Mouse (Mus musculus) right cerebral cortex, adult 2 months (tissue): Measurements from ENCODE around the gene Gm14391.
"Not testable (repeated sequence)": the region's sequence is repeated elsewhere in the genome, so short reads cannot be mapped to it uniquely, and the experiment has no call there.

Experiments used
- DNase-seq, 2 experiments: peaks; one replicate each; pipeline ENCODE4 v3.0.0; 2021 to 2022; ENCODE audit warnings: low spot score in 2 of 2

Gm14391 gene

DNA sequence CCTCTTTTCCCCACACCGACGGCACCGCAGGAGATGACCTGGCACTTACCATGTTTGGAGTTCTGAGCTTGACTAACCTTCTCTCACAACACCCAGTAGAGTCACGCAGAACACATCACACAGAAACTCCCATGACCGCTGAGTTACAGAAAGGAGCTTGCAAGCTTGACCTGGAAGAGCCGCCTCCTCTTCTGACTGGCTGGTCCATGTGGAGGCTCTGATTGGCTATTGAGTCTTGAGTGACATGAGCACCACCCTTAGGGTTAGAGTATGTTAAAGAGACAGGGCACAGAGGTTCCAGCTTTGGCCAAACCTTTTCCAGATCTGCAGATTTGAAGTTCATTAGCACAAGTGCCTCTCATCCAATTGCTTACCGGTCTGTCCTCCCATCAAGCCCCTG, at the start of gene Gm14391:
Gm14391 (minus strand) TSS at position 186 of the 400 bp plus-strand sequence.
- not testable (repeated sequence) for DNase-seq

DNA sequence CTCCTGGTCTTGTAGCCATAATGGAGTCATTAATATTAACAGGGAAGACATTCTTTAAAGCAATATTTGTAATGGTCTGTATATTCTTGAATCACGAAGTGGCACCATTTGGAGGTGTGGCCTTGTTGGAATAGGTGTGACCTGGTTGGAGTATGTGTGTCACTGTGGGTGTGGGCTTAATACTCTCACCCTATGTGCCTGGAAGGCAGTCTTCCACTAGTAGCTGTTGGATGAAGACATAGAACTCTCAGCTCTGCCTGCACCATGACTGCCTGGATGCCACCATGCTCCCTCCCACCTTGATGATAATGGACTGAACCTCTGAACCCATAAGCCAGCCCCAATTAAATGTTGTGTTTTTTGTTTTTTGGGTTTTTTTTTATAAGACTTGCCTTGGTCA, 27.7 kb downstream of the Gm14391 start:
- DNase-seq: not testable (repeated sequence)

DNA sequence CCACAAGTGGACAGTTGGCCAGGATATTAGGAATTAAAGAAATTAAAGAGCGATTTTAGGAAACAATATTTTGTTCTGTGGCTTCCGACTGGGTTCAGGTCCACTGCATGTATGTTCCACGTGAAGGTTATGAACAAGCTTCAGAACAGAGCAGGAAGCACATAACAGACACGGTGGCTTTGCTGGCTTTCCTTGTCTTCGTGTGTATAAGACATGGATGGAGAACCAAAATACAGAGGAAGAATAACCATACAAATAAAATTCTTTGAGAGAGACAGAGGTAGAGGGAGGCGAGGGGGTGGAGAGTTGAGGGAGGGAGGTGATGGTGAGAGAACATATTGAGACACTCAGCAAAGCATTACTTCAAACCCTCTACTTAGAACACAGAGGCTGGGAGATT, 30.4 kb downstream of the Gm14391 start:
- DNase-seq: no peak

DNA sequence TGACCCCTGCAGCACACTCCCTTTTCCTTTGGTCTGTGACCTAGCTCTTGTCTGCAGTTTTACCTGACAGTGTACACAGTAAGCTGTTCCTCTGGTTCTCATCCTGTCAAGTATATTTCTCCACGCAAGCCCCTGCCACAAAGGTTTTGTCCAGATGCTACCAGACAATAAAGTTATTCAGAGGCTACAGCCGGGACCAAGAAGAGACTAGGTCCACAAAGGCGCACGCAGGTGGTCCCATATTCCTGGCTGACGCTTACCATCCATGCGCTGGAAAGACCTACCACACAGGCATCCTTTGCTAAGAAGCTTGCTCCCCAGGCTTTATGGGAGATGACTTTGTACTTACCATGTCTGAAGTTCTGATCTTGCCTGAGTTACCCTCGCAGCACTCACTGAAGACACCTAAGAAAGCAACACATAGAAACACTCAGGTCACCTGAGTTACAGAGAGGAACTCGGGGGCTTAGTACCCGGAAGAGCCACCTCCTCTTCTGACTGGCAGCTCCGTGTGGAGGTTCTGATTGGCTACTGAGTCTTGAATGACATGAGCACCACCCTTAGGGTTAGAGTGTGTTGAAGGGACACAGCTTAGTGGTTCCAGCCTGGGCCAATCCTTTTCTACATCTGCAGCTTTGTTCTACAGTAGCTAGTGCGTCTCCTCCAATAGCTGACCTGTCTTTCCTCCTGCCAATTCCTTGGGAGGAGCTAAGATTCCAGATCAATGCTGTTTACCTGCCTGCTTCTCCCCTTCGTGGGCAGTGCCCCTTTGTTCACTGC, 31.1 kb downstream of the Gm14391 start, which contains the start of gene Gm14443:
Gm14443 (minus strand) TSS at position 471 of the 780 bp plus-strand sequence.
- not testable (repeated sequence) for DNase-seq

DNA sequence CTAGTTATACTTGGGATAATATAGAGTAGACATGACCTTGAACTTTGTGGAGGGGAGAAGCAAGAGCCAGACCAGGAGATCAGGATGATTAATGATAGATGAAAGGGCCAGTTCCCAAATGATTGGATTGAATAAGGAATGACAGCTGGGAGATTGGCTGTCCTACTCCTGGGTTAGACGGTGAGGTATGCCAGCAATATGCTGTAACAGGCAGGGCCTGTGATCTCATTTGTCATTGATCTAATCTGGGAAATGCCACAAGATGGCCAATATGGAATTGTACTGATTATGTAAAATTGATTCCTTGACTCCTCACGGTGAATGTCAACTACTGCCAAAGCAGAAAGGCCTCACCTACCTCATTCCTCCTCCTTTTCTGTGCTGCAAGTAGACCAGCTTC, 32.7 kb downstream of the Gm14391 start:
- DNase-seq: not testable (repeated sequence)

DNA sequence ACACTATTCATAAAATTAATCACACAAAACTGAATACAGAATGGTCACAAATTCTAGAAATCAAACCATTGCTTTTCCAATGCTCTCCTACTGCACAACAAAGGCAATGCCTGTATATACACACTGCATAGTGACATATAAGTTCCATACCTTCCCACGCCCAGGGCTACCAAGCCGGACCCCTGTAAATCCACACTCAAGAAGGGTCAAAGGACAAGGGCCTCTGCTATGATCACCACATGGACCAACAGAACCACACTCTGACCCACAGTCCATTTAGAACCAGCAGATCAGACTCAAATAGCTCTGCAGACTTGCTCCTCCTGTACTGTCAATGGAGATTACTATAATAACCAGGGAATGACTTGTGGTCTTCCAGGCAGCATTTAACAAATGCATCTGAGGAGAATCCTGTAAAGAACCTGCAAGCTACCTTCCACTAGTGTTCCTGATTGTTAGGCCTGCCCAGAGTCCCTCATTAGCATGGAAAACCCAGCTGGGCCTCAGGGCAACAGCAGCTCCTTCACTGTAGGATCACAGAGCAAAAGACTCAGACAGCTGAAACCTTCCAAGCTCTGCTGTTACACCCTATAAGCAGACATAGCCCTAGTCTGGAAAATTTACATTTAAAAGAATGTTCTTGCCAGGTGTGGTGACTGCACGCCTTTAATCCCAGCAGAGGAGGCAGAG, 33.7 kb downstream of the Gm14391 start:
- DNase-seq: not testable (repeated sequence)

DNA sequence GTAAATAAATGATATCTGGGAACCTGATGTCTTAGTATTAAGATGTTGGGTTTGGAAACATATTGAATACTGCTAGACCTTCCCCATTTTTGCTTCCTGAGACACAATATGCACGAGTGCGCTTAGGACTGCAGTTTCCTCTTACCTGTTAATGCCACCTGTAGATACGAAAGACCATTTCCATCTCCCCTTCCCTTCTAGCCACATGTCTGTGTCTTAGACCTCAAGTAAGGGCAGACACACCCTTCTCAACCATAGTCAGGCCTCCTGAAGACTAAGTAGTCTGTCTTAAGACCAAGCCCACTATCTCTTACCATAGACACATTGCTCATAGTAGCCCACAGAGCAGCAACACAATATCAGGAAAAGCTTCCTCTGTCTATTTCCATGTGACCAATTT, 34.6 kb downstream of the Gm14391 start:
- DNase-seq: no peak

DNA sequence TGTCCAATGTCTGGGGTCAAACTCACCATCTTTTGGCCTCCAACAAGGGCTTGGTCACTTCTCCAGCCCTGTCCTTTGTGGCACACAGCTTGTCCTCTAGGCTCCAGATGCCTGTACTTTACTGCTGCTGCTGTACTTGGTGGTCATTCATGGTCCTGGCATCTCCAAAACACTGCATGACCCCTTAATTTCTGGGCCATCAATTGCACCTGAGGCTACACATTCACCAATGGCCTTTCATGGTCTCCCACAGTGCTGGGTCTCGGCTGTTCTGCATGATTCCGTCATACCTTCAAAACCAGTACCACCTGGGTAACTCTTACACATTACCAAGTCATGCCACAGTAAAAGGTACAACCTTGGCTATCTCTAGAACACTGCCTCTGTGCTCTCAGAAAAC, 39.8 kb downstream of the Gm14391 start:
- not testable (repeated sequence) for DNase-seq

DNA sequence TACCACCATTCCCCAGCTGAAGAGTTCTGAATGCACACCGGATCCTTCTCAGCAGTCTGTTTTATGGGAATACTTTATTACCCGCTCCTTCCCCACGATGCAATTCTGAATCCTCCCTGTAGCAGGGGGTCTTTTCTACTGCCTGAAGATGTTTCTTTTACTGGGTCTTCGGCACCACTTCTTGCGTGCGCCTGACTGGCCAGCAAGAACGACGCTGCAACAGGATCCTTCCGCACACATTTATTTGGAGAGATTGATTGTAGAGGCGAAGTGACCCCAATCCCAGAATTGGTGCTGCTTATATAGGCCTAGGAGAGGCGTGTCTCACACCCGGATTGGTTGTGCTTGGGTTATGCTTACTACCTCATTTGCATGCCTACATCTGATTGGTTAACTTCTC, 41.6 kb downstream of the Gm14391 start:
- DNase-seq: not testable (repeated sequence)

DNA sequence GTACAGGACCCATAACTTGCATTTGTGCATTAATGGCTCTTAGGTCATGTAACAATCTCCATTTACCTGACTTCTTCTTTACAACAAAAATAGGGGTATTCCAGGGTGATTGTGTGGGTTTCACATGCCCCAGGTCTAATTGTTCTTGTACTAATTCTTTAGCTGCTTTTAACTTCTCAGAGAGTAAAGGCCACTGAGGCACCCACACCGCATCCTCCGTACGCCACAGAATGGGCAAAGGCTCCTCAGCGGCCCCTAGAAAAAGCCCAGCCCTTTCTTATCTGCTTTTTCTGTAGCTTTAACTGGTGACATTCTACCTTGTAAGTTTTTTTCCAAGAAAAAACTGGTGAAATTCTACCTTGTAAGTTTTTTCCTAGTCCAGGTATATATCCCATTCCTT, 45.3 kb downstream of the Gm14391 start:
- DNase-seq: not testable (repeated sequence)

DNA sequence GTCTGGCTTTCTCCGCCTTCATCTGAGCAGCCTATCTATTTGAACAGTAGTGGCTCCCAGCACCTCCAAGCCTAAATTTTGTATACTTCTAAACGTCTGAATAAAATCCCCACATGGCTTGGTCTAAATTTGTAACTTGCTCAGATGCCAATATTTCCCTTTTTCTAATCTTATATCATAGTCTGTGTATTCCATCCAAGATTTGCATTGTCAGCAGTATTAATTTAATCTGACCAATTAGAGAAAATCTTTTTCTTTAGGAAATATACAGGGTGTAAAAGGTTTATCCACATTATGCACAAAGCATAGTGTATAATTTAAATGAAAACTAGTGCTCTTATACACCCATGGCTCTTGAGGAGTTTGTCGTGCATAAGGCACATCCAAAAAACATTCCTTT, 48.1 kb downstream of the Gm14391 start:
- DNase-seq: no peak

DNA sequence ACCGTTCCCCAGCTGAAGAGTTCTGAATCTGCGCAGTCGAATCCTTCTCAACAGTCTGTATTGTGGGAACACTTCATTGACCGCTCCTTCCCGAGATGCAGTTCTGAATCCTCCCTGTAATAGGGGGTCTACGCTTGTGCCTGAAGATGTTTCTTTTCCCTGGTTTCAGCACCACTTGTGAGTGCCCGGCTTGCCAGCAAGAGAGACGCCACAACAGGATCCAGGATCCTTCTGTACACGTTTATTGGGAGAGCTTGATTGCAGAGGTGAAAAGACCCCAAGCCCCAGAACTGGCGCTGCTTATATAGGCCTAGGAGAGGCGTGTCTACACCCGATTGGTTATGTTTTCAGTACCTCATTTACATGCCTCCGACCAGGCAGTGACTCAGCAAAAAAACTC, 50.0 kb downstream of the Gm14391 start:
- no peak for DNase-seq

DNA sequence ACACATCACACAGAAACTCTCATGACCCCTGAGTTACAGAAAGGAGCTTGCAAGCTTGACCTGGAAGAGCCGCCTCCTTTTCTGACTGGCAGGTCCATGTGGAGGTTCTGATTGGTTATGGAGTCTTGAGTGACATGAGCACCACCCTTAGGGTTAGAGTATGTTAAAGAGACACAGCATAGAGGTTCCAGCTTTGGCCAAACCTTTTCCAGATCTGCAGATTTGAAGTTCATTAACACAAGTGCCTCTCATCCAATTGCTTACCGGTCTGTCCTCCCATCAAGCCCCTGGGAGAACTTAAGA, 64.8 kb downstream of the Gm14391 start, which contains the start of gene Gm14399:
Gm14399 (minus strand) TSS at position 20 of the 303 bp plus-strand sequence.
- not testable (repeated sequence) for DNase-seq

DNA sequence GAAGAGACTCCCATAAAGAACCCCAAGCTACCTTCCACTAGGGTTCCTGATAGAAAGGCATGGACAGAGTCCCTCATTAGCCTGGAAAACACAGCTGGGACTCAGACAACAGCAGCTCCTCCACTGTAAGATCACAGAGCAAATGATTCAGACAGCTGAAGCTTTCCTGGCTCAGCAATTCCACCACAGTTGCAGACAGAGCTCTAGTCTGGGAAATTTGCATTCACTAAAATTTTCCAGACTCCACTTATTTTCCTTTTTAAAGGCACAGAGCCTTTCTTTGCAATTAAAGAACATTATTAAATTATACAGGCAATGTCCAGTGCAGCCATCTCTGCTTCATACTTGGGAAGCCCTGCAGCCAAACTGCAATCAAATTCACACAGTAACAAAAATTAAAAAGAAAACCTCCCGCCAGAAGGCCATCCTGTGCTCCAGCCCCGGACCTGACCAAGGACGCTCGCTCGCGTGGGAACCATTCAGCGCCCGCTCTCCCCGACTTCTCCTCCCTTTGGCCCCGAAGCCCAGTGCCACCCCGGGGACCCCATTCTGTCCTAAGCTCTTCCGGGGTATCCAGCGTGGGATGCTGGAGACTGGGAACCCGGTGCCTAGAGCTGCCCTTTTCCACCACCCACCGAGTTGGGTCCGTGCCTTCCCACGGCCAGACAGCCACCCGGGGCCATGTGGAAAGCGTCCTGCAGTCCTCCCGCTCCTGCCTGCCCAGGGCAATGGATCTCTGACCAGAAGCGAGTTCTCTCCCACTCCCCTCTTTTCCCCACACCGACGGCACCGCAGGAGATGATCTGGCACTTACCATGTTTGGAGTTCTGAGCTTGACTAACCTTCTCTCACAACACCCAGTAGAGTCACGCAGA, 65.4 kb downstream of the Gm14391 start:
- peak; percentile 11 to 31 for DNase-seq
